ENCODE assay signal across 8 mouse cellular contexts in genomic region chr2:137977767-137978166, GRCm38 (mm10).
A peak's percentile ranks its signal among the peaks of the same experiment; 100 is the strongest.
DNase-seq lines count a peak whose midpoint lies in the region; ATAC-seq lines count a peak whose summit lies in the region.

No protein-coding gene starts in this region.

- no peak for DNase-seq in frontal cortex, postnatal 25 days (ENCODE audit: low spot score in 2 of 2)
- peak; percentile 7 to 15 for DNase-seq in right cerebral cortex, adult 2 months (ENCODE audit: low spot score in 2 of 2)
- DNase-seq in right cerebral cortex, postnatal 25 days: no peak
- peak; percentile 12 to 60 for DNase-seq in layer of hippocampus, postnatal 14 days (ENCODE audit: low spot score in 2 of 2)
- DNase-seq in urinary bladder, postnatal 25 days (ENCODE audit: low spot score): no peak
- no peak for DNase-seq in heart, postnatal 36 days
- no peak for DNase-seq in thymus, postnatal 36 days

- ATAC-seq in frontal cortex, adult (ENCODE audit: low TSS enrichment): peak; percentile 89

- intact Hi-C loops in heart, postnatal 36 days (cut with DNase I): no loop called here

Comparison
In these comparisons a context has a peak if more than half of its experiments do, and no peak if none do; other contexts are left out.
1. DNase-seq: peak in right cerebral cortex, adult 2 months (2 of 2) and layer of hippocampus, postnatal 14 days (2 of 2); none in frontal cortex, postnatal 25 days (0 of 2), right cerebral cortex, postnatal 25 days (single experiment), urinary bladder, postnatal 25 days (single experiment), heart, postnatal 36 days (0 of 2) and thymus, postnatal 36 days (0 of 2).